Mouse (Mus musculus) layer of hippocampus, adult 18-20 months (tissue): ENCODE results near the gene Wdr5. TPM values are rescaled to one million over a fixed set of nuclear protein-coding genes. Genes with fewer than 3 reads are reported as not detected.
"Not testable (repeated sequence)": the region's sequence is repeated elsewhere in the genome, so short reads cannot be mapped to it uniquely, and the experiment has no call there.

ENCODE experiments used
- DNase-seq, 2 experiments: peaks; one replicate each; pipeline ENCODE4 v3.0.0; 2022; ENCODE audit warnings: low spot score in 2 of 2
- total RNA-seq, 2 experiments: library from RNA; stranded (reverse); gene quantifications; 2 replicates each; pipeline ENCODE4 v1.2.3; 2021

The Wdr5 gene
- total RNA-seq, 2 experiments from 2014 or later: 26.7 to 28.0 TPM

GRCm38 (mm10) chr2:27496391-27497028 lies 18.4 kb upstream of the Wdr5 start:
- DNase-seq: no peak

DNA sequence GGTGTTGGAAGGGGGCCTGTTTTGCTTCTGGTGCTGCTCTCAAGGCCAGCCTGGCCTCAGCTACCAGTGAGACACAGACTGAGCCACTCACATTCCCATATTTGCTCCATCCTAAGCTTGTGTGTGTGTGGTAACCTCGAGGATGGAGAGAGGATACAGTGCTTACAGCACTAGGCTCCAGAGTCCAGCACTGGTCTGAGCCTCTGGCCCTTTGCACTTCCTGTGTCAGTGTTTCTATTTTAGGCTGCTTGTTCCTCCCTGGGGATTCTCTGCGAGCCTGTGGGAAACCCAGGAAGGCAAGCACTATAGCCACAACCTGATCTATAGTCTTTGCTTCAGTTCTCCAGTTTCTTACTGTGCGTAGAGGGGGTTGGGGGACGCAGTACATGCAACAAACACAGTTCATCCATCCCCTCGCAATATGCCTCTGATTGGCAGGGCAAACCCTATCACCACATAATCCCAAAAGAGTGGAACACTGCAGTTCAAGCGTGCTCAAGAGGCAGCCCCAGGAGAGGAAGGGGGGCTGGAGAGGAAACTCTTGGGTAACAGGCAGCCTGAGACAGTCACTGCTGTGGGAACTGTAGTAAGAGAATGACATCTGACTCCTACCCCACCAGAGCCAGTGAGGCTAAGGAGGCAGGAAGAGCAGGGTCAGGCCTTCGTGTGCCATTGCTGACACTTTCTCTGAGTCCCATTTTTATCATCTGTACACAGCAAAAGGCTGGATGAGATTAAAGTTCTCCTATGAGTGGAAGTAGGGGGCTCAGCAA lies 10.7 kb upstream of the Wdr5 start:
- DNase-seq: no peak

DNA sequence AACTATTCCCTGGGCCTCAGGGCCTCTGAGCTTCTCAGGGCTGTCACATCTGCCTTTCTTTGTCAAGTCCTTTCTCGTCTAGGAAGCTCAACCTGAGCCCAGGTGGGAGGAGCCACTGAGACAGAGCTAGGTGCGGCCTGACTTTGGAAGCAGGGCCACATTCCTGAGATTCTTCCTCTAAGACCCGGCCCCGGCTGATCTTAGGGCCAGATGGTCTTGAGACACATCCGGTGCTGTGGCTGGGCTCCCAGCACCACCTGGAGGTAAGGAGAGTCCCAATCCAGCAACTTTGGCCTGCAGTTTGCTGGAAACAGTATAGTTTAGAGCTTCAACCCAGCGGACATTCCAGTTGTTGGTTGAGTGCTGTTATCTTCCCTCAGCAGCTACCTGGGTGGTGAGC lies 9.4 kb upstream of the Wdr5 start:
- no peak for DNase-seq

- DNase-seq: not testable (repeated sequence)
Observed at GRCm38 (mm10) chr2:27506658-27507057, 8.3 kb upstream of the Wdr5 start.

DNA sequence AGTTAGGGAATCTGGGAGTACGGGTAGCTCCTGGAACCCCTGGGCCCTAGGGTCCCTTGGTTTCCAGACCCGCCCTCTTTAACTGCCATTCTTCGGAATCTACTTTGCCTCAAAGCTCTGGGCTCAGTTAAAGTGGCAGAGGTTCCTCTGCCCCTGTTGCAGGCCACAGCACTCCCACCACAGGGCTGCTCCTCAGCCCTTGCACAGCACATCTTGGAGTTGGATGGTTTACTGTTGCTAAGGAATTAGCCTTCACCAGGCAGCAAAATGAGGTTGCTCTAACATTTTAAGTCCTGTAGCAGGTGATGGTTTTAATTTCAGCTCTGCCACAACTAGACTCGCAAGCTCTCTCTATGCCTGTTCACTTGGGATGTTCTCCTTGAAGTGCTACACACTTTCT lies 7.4 kb upstream of the Wdr5 start, which contains the start of gene Brd3:
Gene Brd3 (minus strand): TSS at position 101 of the 400 bp plus-strand sequence.
- no peak for DNase-seq

- DNase-seq: no peak
Observed at GRCm38 (mm10) chr2:27510706-27511105, 4.3 kb upstream of the Wdr5 start.

DNA sequence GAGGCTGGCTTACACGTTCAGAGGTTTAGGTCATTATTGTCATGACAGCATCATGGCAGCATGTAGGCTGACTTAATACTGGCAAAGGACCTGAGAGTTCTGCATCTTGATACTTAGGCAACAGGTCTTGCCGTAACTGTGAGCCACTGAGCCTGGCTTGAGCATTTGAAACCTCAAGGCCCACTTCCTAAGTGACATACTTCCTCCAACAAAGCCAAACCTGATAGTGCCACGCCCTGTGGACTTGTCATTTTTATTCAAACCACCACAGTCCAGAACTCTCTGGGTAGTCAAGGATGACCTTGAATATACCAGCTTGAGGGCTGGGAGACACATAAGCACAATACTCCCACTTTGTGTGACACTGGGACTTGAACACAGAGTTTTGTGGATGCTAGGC lies 2.0 kb upstream of the Wdr5 start:
- DNase-seq: no peak

- DNase-seq: no peak
Observed at GRCm38 (mm10) chr2:27513861-27514260, 1.1 kb upstream of the Wdr5 start.

DNA sequence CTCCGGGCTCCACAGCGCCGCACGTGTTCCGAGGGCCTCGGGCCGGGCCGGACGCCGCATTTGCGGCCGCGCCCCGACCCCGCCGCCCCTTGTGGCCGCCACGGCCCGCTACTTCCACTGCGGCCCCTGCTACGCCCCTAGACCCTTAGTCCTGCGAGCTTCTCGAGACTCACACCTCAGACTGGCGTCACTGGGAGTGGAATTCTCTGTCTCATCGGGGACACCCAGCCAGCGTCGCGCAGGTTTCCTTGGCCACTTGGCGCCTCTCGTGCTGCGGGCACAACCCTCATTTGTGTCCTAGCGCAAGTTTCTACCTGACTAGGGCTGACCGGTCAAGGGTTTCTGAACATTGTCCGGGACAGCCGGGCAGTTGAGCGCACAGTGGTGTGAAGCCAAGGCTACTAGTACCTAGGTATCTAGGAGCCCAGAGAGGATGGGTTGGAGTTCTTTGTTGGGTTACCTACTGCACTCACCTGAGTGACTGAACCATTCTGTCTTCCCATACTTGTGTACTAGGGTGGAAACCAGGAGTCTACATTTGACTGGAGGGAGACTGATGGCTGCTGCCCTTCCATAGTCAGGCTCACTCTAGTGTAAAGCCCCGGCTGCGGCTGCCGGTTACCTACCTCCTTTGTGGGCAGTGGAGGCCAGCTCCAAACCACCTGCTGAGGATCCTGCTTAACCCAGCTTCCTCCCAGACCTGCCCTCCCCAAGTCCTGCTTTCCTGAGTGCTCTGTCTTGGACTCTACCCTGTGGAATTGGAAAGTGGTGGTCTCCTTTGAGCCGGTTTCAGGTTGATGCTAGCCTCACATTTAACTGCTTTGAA lies 597 bp downstream of the Wdr5 start:
- no peak for DNase-seq

DNA sequence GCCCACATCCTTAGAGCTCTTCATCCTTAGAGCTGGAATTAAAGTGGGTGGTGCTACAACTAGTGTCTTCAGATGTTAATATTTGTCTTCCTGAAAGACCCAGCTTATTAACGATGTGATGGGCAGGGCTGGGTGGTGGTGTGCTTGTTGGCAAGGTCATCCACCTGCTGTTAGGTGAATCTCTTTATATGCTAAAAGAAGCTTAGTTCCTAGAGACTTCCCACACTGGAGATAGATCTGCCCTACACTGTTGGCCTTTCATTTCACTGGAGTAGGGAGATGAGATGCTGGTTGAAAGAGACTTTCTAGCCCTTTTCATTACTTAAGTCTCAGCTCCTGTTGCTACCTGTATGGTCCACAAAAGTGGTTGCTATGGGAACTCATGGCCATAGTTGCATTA lies 1.3 kb downstream of the Wdr5 start:
- no peak for DNase-seq

DNA sequence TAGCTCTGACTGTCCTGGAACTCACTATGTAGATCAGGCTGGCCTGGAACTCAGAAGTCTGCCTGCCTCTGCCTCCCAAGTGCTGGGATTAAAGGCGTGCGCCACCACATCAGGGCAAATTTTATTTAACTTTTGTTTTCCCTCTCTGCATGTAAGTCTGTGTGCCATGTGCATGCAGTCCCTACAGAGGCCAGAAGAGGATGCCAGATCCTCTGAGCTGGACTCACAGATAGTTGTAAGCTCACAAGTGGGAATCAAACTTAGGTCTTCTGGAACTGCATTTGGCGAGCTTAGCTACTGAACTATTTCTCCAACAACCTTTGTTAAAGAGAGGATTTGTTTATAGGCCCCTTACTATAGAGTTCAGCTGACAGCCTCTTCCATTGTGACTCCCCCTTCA lies 3.3 kb downstream of the Wdr5 start:
- no peak for DNase-seq

DNA sequence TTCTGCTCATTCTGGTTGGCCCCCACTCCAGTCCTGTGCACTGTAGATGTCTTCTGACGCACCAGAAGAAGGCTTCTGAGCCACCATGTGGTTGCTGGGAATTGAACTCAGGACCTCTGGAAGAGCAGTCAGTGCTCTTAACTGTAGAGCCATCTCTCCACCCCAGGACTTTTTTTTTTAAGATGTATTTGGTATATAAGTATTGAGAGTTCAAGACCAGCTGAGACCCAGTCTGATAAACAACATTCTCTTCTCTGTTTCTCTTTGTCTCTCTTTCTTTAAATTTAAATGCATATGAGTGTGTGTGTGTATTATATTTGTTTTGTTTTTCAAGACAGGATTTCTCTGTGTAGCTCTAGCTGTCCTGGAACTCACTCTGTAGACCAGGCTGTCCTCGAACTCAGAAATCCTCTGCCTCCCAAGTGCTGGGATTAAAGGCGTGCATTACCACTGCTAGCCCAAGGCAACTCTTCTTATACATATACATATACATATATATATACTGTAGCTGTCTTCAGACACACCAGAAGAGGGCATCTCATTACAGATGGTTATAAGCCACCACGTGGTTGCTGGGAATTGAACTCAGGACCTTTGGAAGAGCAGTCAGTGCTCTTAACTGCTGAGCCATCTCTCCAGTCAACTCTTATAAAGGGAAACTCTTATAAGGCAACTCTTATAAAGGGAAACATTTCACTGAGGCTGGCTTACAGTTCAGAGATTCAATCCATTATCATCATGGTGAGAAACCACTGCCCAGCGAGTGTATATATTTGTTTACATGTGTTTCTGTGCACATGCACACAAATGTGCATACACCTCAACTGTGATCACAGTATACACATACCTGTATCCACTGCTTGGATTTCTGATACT lies 23.7 kb downstream of the Wdr5 start:
- not testable (repeated sequence) for DNase-seq

DNA sequence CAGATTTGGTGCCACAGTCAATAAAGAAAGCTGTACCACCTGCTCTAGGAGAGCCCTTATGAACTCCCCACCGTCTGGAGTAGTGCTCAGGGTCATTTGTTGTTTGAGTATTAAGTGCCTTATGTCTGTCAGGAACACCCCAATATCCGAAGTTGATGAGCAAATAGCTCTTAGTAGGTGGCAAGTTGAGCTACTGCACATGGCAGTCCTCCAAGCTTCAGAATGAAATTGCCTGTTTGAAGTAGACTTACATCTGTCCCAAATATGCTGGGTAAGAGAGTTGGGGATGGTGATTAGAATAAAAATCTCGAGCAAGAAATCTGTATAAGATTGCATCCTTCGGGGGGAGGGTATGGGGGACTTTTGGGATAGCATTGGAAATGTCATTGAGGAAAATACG lies 24.4 kb downstream of the Wdr5 start:
- DNase-seq: peak; percentile 12 to 45

DNA sequence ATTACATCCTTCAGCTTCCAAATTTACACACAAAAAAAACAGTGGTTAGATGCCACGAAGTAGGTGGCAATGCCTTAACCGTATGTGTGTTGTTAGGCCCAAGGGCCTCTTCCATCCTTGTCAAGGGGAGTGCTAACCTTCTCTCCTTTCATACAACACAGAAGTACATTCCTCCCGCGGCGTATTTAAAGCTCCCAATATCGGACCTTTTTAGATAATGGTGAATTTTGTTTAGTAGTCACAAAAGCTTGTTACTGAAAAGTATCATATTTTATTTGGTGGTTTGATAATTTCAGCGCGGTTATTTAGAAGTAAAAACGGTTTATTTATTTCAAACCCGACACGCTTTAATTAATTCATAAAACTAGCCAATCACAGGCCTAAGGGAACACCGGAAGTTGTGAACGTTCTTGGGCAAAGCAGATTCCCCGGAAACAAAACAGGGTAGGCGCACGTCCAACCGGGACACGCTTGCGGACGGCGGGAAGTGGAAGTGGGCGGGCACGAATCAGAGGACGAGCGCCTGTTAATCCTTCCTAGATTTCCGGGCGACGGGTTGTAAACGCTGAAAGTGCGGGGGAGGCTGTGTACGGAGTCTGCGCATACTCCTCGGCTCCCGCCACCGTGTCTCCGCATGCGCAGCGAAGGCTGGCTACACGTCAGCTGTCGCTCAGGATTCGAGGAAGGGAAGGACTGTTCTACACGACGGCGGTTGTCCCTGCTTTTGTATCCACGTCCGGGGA lies 25.0 kb downstream of the Wdr5 start:
- peak; percentile 99 to 100 for DNase-seq

DNA sequence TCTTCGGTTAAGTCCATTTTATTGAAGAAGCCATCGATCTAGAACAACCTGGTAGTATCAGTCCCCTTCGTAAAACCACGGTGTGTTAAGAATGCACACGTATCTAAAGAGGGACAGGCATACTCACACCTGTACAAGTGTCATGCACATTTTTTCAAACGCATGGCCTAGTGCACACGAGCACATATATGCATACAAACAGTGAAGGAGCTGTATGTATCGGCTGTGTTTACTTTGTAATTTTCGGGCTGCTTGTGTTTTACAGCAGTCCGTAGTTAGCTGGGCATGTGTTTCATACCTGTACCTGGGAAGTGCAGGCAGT lies 25.5 kb downstream of the Wdr5 start:
- DNase-seq: no peak

DNA sequence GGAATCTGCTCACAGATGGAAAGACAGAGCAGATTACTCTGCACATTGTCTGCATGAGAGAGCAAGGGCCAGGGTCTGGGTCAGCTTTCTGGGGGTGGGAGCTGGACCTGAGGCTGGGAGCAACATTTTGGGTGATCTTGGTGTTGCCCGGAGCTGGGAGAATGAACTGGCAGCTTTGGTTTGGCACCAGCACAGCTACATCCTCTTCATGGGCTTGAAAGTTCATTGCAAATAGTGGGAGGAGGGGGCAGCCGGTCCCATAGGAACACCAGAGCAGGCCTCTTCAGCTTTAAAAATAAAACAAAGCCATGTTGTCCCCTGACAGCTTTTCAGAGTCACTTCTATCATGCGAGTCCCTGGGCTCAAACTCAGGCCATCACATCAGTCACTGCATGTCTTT lies 26.3 kb downstream of the Wdr5 start:
- no peak for DNase-seq

- peak in 1 of 2 experiments; percentile 9 for DNase-seq
Observed at GRCm38 (mm10) chr2:27544613-27545012, 29.7 kb downstream of the Wdr5 start.

DNA sequence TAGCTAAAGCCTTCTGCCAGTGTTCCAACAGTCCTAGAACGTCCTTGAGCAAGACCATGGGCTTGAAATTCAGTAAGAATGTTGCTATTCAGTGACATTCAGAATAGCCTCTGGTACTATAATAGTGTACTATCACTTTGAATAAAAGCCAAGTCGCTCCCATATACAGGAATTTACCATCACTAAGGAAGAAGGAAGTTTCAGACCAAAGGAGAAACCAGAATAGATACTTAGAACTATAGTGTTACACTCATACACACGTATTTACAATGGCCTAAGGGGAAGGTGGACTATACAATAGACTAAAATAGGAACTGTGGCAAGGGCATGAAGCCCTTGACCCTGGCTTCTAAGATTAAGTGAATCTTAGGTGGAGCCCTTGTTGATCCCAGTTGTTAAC lies 30.6 kb downstream of the Wdr5 start:
- not testable (repeated sequence) for DNase-seq

DNA sequence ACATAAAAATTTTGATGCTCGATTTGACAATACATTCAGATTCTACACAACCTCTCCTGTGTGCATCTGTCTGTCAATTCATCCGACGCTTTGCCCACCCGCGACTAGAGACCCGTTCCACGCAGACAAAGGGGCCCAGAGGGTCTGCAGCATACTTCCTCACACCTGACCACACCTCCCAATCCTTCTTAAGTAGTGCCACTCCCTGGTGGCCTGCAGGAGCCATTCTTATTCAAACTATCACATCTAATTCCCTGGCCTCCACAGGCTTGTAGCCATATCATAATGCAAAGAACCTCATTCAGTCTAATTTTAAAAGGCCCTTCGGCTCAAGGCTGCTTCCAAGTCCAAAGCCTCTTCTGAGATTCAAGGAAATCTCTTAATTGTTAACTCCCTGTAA lies 31.1 kb downstream of the Wdr5 start:
- not testable (repeated sequence) for DNase-seq

DNA sequence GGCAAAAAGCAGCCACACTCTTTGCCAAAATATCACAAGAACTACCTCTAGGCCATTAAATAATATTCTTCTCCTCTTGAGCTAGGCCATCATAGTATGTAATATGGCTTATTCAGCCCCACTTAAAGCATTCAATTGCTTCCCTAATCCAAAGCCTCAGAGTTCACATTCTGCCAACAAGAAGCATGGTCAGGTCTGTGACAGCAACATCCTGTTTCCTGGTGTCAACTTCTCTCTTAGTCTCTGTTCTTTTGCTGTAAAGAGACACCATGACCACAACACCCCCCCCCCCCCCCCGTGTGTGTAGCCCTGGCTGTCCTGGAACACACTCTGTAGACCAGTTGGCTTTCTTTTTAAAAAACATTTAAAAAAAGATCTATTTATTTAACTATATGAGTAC lies 32.4 kb downstream of the Wdr5 start:
- no peak for DNase-seq
